Mouse (Mus musculus) limb, embryonic 14.5 days (tissue): ENCODE results near the gene Sctr. TPM values are rescaled to one million over a fixed set of nuclear protein-coding genes. Genes with fewer than 3 reads are reported as not detected.

Experiments used
- ATAC-seq: fragments of 200-750 bp; cut with Nextera tagmentation; 2 replicates; pipeline ENCODE4 v1.8.0; 2017; ENCODE audit warnings: low read depth, moderate number of reproducible peaks, moderate TSS enrichment; ENCODE audit not compliant: low FRiP score
- DNase-seq: peaks from one replicate; pipeline ENCODE4 v3.0.0-alpha.2; 2015; ENCODE audit warnings: low spot score
- H3K27ac ChIP-seq: fragments of 300-500 bp; sonication (generic); replicated peaks from 2 replicates; pipeline ENCODE4 v1.5.1; 2014; ENCODE audit warnings: low read depth, mild to moderate bottlenecking, low read length, moderate library complexity, mixed read lengths
- H3K27me3 ChIP-seq: fragments of 300-500 bp; sonication (generic); 2 replicates; pipeline ENCODE4 v1.6.1; 2014; ENCODE audit warnings: low read length, mixed read lengths; ENCODE audit not compliant: control insufficient read depth, insufficient read depth
- H3K36me3 ChIP-seq: fragments of 300-500 bp; sonication (generic); 2 replicates; pipeline ENCODE4 v1.6.1; 2014; ENCODE audit warnings: mild to moderate bottlenecking, low read length, moderate library complexity, mixed read lengths; ENCODE audit not compliant: control insufficient read depth, insufficient read depth
- H3K4me1 ChIP-seq: fragments of 300-500 bp; sonication (generic); 2 replicates; pipeline ENCODE4 v1.6.1; 2014; ENCODE audit warnings: antibody characterized with exemption, low read length, mixed read lengths; ENCODE audit not compliant: control insufficient read depth, insufficient read depth
- H3K4me2 ChIP-seq: fragments of 300-500 bp; sonication (generic); replicated peaks from 2 replicates; pipeline ENCODE4 v1.6.1; 2014; ENCODE audit warnings: low read depth, mild to moderate bottlenecking, low read length, moderate library complexity; ENCODE audit not compliant: severe bottlenecking
- H3K4me3 ChIP-seq: fragments of 300-500 bp; sonication (generic); replicated peaks from 2 replicates; pipeline ENCODE4 v1.5.1; 2014; ENCODE audit warnings: low read length
- H3K9ac ChIP-seq: fragments of 300-500 bp; sonication (generic); 2 replicates; pipeline ENCODE4 v1.6.1; 2014; ENCODE audit warnings: mild to moderate bottlenecking, low read depth, low read length, moderate library complexity; ENCODE audit not compliant: severe bottlenecking
- H3K9me3 ChIP-seq: fragments of 300-500 bp; sonication (generic); 2 replicates; pipeline ENCODE4 v1.6.1; 2016; ENCODE audit warnings: low read length; ENCODE audit not compliant: control insufficient read depth
- POLR2A ChIP-seq: fragments of 200-500 bp; IDR thresholded peaks from 2 replicates; pipeline ENCODE4 v1.8.0; 2012; ENCODE audit warnings: inconsistent platforms, mild to moderate bottlenecking, moderate library complexity, borderline replicate concordance; ENCODE audit not compliant: insufficient read depth, insufficient read length; ENCODE audit errors: extremely low read depth
- WGBS: fragments of 180-500 bp; shearing (Covaris S2); extraction: QIAGEN DNeasy Blood & Tissue Kit; methylation state at CpG from one replicate; pipeline ENCODE4 v1.1.7; 2014; 5-methylcytosine and 5-hydroxymethylcytosine counted together
- polyA plus RNA-seq, 2 experiments: library from polyadenylated mRNA; depleted of rRNA in 1 of 2; stranded (reverse) in 1 of 2; unstranded in 1 of 2; fragments of >200 nt; fragmentation: Nextera tagmentation in 1 of 2; extraction: Ambion mirVana in 1 of 2; gene quantifications; 2 replicates each; pipeline versions ENCODE4 v1.2.1 to v1.2.3; 2012 to 2014

The Sctr gene
- polyA plus RNA-seq, 2 experiments, result 0.29 to 0.55 TPM

- no peak for TF ChIP-seq POLR2A
- WGBS, result 100% methylated on average over 1 of the region's 1 CpGs
- H3K9ac ChIP-seq, result no peak overlapping the region
- H3K36me3 ChIP-seq, result no peaks in the 10 kb centered on the region
- ATAC-seq (no peak), DNase-seq (no peak)
- H3K4me2 ChIP-seq, result no peak overlapping the region
- H3K4me1 ChIP-seq, result peaks cover 3% of the 10 kb centered on the region; the same call in 1 of the 2 replicates
- H3K9me3 ChIP-seq, result no peaks in the 10 kb centered on the region
- no peak overlapping the region for H3K4me3 ChIP-seq
- no peak overlapping the region for H3K27ac ChIP-seq
- H3K27me3 ChIP-seq, result no peaks in the 10 kb centered on the region
Observed at GRCm38 (mm10) chr1:120080632-120081031, 73.9 kb downstream of the Sctr start.

DNA sequence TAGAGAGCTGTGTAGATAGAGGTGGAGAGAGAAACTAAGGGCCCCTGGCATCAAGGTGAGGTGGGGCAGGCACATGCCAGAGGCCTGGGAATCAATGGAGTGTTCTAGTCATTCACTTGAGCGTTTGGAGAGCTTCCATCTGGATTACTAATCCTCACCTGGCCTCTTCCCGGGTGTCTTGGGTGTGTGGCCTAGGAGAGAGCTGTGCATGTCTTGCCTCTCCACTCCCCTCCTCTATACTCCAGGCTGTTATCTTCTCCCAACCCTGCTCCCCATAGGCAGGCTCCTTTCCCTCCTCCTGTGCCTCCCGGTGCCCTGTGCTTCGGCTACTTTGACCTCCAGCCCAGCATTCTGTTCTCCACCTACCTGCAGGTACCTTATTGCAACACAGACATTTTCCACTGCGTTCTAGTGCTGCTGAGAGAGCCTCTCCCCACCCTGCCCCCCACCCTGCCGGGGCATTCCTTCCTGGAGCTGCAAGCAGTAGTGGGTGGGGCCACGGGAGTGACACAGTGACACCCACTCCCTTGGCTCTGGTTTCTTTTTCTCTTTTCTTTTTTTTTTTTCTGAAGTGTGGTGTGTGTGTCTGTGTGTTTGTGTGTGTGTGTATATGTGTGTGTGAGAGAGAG, 76.4 kb downstream of the Sctr start:
- ATAC-seq (no peak), DNase-seq (peak; percentile 42)
- H3K4me3 ChIP-seq, result no peak overlapping the region
- TF ChIP-seq POLR2A, result no peak
- no peaks in the 10 kb centered on the region for H3K36me3 ChIP-seq
- no peaks in the 10 kb centered on the region for H3K9me3 ChIP-seq
- H3K27ac ChIP-seq, result no peak overlapping the region
- no peak overlapping the region for H3K4me2 ChIP-seq
- H3K4me1 ChIP-seq, result peaks cover 3% of the 10 kb centered on the region; the same call in 1 of the 2 replicates
- WGBS, result 25% methylated on average over 6 of the region's 7 CpGs
- no peaks in the 10 kb centered on the region for H3K27me3 ChIP-seq
- H3K9ac ChIP-seq, result no peak overlapping the region

DNA sequence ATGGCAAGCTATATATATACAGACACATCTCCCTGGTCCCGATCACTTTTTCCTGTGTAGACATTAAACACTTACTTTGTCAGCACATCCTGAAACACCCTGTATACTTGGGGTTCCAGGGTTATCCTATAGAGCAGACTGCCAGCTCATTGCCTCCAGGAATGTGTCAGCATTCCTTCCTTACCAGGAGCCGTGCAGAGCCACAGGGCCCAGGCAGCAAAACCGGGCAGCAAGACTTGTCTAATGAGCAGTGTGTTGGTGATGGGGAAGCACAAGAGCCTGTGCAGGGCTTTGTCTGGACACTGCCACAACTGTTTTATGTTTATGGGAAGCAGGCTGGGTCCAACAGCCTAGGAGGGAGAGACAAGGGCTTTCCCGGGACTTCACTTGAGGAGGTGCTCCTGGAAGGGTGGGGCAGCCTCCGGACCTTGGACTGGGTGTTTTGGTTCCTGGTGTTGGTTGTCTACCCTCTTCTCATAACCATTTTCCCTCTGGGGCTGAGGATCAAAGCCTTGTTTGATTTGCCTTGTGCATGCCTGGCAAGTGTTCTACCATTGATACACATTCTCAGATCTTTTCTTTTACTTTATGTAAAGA, 77.3 kb downstream of the Sctr start:
- Histone ChIP-seq H3K4me2 (no peak overlapping the region), H3K9me3 (no peaks in the 10 kb centered on the region), H3K4me1 (peaks cover 3% of the 10 kb centered on the region; the same call in 1 of the 2 replicates), H3K27me3 (no peaks in the 10 kb centered on the region), H3K36me3 (no peaks in the 10 kb centered on the region), H3K27ac (no peak overlapping the region), H3K4me3 (no peak overlapping the region), H3K9ac (no peak overlapping the region)
- ATAC-seq, result no peak
- TF ChIP-seq POLR2A, result no peak
- WGBS, result 36% methylated on average over 5 of the region's 5 CpGs
- no peak for DNase-seq

GRCm38 (mm10) chr1:120085696-120086095, 79.0 kb downstream of the Sctr start:
- no peak overlapping the region for H3K9ac ChIP-seq
- 66% methylated on average over 3 of the region's 3 CpGs for WGBS
- H3K9me3 ChIP-seq, result no peaks in the 10 kb centered on the region
- DNase-seq, result no peak
- H3K4me3 ChIP-seq, result no peak overlapping the region
- H3K4me1 ChIP-seq, result peaks cover 3% of the 10 kb centered on the region; the same call in 1 of the 2 replicates
- no peaks in the 10 kb centered on the region for H3K36me3 ChIP-seq
- no peak for ATAC-seq
- no peak overlapping the region for H3K4me2 ChIP-seq
- H3K27me3 ChIP-seq, result no peaks in the 10 kb centered on the region
- no peak overlapping the region for H3K27ac ChIP-seq
- TF ChIP-seq POLR2A, result no peak

DNA sequence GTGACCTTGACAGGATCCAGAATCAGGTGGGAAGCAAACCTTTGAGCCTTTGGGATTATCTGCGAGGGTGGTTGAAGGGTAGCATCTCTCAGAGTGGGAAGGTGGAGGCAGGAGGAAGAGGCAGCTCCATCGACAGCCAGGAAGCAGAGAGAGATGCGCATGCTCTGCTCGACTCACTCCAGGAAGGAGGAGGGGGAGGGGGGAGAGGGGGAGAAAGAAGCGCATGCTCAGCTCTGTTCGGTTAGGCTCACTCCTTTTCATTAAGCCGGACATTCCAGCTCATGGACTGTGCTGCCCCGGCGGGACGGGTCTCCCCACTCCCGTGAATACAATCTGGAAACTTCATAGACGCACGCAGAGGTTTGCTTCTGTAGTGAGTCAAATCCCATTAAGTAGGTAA, 80.0 kb downstream of the Sctr start:
- Histone ChIP-seq H3K27me3 (no peaks in the 10 kb centered on the region), H3K4me3 (no peak overlapping the region), H3K9ac (no peak overlapping the region), H3K27ac (no peak overlapping the region), H3K4me2 (no peak overlapping the region), H3K9me3 (no peaks in the 10 kb centered on the region), H3K36me3 (no peaks in the 10 kb centered on the region), H3K4me1 (peaks cover 3% of the 10 kb centered on the region; the same call in 1 of the 2 replicates)
- 67% methylated on average over 13 of the region's 13 CpGs for WGBS
- TF ChIP-seq POLR2A, result no peak
- ATAC-seq, result no peak
- DNase-seq, result no peak
